Mouse (Mus musculus): ENCODE measurements at regions not wholly inside any gene's neighbourhood (a gene's known extent, or its start where the extent isn't known, plus 50 kb on each side); places are given as distances from the start of the nearest gene placed in this dataset.
A peak's percentile ranks its signal among the peaks of the same experiment; 100 is the strongest.

DNA sequence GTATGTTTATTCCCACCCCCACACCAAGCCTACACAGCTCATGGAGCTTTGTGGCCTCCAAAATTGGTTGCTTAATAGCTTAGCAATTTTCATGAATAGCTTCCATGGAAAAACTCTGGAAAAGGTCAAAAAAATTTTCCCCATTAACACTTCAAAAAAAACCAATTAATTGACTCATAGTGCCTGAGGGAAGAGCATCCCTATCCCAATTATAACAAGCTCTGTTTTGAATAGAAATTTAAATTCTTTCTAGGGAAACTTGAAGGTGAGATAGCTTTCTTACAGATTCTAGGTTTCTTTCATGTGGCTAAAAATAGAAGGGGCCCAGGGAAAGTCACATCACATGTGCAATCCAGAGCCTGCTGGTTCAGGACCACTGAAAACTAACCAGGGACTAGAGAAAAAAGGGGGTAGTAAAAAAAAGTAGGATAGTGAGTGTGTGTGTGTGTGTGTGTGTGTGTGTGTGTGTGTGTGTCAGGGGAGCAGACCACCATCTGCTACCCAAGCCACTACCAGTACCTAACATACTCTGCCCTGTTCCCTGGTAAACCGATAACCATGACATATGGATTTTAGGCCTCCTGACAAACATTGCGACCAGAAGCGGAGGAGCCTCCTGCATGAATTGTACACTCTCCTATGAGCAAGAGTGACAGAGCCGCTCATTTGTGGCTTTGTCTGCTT is 162.2 kb downstream of the Cmpk2 start:
- WGBS: 13% methylated on average over 4 of the region's 4 CpGs
- Histone ChIP-seq H3K4me1 (peaks cover 29% of the 10 kb centered on the region), H3K27ac (peak overlapping the region; percentile 90), H3K4me2 (replicated peaks) (peak overlapping the region; percentile 28), H3K36me3 (no peaks in the 10 kb centered on the region), H3K27me3 (no peaks in the 10 kb centered on the region), H3K4me3 (no peak overlapping the region), H3K9me3 (replicated peaks) (no peaks in the 10 kb centered on the region), H3K9ac (0 out of 2 replicates have a peak overlapping the region, but pooled peaks have one; percentile 1)
- peak; percentile 76 for ATAC-seq (ENCODE audit: low FRiP score)

DNA sequence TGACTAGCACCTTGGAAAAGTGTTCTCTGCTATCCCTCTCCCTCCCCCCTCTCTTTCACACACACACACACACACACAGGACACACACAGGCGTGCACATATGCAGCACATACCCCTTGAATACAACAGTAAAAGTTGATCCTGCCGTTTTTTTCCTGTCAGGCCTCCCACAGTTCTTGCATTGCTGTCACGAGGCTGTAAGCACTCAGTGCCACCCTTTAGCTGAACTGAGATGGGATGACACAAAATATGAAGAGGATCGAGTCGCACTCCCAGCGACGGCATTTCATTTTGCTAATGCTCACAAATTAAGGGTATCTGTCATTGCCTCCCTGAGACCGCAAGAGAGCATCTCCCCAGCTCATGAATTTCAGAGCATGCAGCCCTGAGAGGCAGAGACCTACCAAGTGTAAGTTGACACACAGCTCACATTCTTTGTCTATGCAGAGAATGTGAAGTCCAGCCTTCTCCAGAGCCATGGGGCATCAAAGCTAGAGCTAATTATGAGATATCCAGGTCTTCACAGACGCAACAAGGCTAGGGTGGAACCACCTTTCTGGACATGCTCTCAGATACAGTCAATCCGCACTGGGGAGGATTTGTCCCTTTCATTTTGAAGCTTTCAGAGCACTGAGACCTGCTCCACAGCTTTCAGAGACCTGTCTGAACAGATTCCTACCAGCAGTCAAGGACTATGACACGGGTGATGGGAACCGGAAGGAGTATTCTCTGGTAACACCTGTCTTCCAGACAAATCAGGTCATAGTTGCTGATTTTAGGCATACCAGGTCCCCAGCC is 152.3 kb downstream of the Cmpk2 start:
- H3K4me2 ChIP-seq (replicated peaks): no peak overlapping the region
- peak overlapping the region; percentile 70 for H3K27ac ChIP-seq
- no peaks in the 10 kb centered on the region for H3K27me3 ChIP-seq
- H3K9ac ChIP-seq: peak overlapping the region; percentile 32; the same call in 1 of the 2 replicates
- no peaks in the 10 kb centered on the region for H3K36me3 ChIP-seq
- no peak for ATAC-seq (ENCODE audit: low FRiP score)
- H3K4me1 ChIP-seq: peaks cover 19% of the 10 kb centered on the region
- WGBS: 74% methylated on average over 12 of the region's 12 CpGs
- no peaks in the 10 kb centered on the region for H3K9me3 ChIP-seq (replicated peaks)
- H3K4me3 ChIP-seq: no peak overlapping the region

GRCm38 (mm10) chr12:26620501-26621134 is 151.6 kb downstream of the Cmpk2 start:
- Histone ChIP-seq H3K36me3 (no peaks in the 10 kb centered on the region), H3K9ac (no peak overlapping the region), H3K9me3 (replicated peaks) (no peaks in the 10 kb centered on the region), H3K4me1 (peaks cover 19% of the 10 kb centered on the region), H3K4me3 (no peak overlapping the region), H3K27ac (peak overlapping the region; percentile 70), H3K4me2 (replicated peaks) (no peak overlapping the region), H3K27me3 (no peaks in the 10 kb centered on the region)
- ATAC-seq (ENCODE audit: low FRiP score): no peak
- 65% methylated on average over 8 of the region's 8 CpGs for WGBS

DNA sequence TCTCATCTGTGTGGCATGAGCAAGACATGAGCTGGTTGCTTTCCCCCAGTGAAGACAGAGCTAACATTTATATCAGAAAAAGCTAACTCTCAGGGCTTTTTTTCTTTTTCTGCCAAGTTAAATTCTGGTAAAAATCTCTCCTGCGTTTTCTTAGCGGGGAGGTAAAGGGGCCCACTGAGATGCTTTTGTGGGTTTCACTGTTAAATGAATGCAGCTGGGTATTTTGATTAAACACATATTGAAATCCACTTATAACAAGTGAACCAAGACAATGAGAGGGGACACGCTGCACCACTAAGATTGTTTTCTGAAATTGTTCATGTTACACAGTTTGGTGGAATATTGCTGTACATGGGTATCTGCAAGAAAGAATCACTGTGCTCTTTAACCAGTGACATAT is 149.0 kb downstream of the Cmpk2 start:
- H3K4me2 ChIP-seq (replicated peaks): no peak overlapping the region
- WGBS: 67% methylated on average over 3 of the region's 3 CpGs
- H3K27me3 ChIP-seq: no peaks in the 10 kb centered on the region
- peaks cover 23% of the 10 kb centered on the region for H3K4me1 ChIP-seq
- no peak overlapping the region for H3K27ac ChIP-seq
- no peaks in the 10 kb centered on the region for H3K9me3 ChIP-seq (replicated peaks)
- no peak for ATAC-seq (ENCODE audit: low FRiP score)
- no peaks in the 10 kb centered on the region for H3K36me3 ChIP-seq
- no peak overlapping the region for H3K4me3 ChIP-seq
- H3K9ac ChIP-seq: no peak overlapping the region

GRCm38 (mm10) chr12:26613086-26613705 is 144.2 kb downstream of the Cmpk2 start:
- WGBS: 70% methylated on average over 11 of the region's 11 CpGs
- Histone ChIP-seq H3K27ac (no peak overlapping the region), H3K36me3 (no peaks in the 10 kb centered on the region), H3K27me3 (no peaks in the 10 kb centered on the region), H3K9me3 (replicated peaks) (no peaks in the 10 kb centered on the region), H3K4me1 (peaks cover 4% of the 10 kb centered on the region; the same call in 1 of the 2 replicates), H3K4me2 (replicated peaks) (no peak overlapping the region), H3K9ac (no peak overlapping the region), H3K4me3 (no peak overlapping the region)
- 0 out of 2 replicates have a peak, but pooled peaks have one; percentile 58 for ATAC-seq (ENCODE audit: low FRiP score)

DNA sequence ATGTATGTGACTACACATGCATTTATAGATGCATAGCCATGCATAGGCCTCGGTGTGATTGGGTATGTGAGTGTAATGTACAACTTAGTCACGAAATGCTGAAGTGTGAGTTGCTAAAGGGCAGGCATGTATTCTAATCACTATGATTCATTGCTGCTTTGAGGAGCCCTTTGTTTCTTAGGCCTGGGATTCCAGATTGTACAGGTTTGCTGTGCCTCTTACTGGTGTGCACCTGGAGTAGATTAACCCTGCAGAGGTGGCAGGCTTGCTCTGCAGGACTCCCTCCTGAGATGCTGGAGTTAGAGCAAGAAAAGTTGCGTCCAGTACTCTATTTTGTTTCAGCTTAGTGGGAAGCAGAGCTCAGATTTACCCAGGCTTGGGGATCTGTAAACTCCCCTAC is 141.1 kb downstream of the Cmpk2 start:
- ATAC-seq (ENCODE audit: low FRiP score): no peak
- Histone ChIP-seq H3K9ac (no peak overlapping the region), H3K9me3 (replicated peaks) (no peaks in the 10 kb centered on the region), H3K4me2 (replicated peaks) (no peak overlapping the region), H3K4me3 (no peak overlapping the region), H3K27ac (no peak overlapping the region), H3K36me3 (no peaks in the 10 kb centered on the region), H3K4me1 (peaks cover 4% of the 10 kb centered on the region; the same call in 1 of the 2 replicates), H3K27me3 (no peaks in the 10 kb centered on the region)
- 72% methylated on average over 3 of the region's 3 CpGs for whole genome bisulfite sequencing

GRCm38 (mm10) chr12:26598501-26598900 is 129.5 kb downstream of the Cmpk2 start:
- Histone ChIP-seq H3K9ac (no peak overlapping the region), H3K4me1 (no peaks in the 10 kb centered on the region), H3K27ac (no peak overlapping the region), H3K4me3 (no peak overlapping the region), H3K36me3 (no peaks in the 10 kb centered on the region), H3K27me3 (no peaks in the 10 kb centered on the region), H3K9me3 (replicated peaks) (no peaks in the 10 kb centered on the region; the same call in 1 of the 2 replicates), H3K4me2 (replicated peaks) (no peak overlapping the region)
- ATAC-seq (ENCODE audit: low FRiP score): no peak

- Histone ChIP-seq H3K36me3 (no peaks in the 10 kb centered on the region), H3K9ac (no peak overlapping the region), H3K9me3 (replicated peaks) (no peaks in the 10 kb centered on the region; the same call in 1 of the 2 replicates), H3K27me3 (no peaks in the 10 kb centered on the region), H3K27ac (no peak overlapping the region), H3K4me3 (no peak overlapping the region), H3K4me2 (replicated peaks) (no peak overlapping the region), H3K4me1 (no peaks in the 10 kb centered on the region)
- no peak for ATAC-seq (ENCODE audit: low FRiP score)
These were observed 123.1 kb downstream of the Cmpk2 start for GRCm38 (mm10) chr12:26592125-26592524.

DNA sequence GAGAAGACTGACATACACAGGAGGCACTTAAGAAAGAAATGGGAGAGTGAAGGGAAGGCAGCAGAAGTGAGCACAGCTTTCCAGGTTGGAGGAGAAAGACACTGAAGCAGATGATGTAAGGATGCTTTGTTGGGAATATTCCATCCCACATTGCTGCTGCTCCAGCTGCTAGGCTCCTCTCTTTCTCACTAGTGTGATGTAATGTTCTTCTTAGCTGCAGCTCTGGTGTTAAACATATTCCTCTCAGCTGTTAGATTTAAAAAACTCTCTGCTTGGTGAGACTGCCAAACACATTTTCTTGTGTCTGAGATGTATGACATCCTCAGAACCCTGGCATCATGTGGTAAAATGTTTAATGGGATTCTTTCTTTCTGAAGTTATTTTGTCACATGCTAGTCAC is 120.1 kb downstream of the Cmpk2 start:
- no peaks in the 10 kb centered on the region for H3K27me3 ChIP-seq

DNA sequence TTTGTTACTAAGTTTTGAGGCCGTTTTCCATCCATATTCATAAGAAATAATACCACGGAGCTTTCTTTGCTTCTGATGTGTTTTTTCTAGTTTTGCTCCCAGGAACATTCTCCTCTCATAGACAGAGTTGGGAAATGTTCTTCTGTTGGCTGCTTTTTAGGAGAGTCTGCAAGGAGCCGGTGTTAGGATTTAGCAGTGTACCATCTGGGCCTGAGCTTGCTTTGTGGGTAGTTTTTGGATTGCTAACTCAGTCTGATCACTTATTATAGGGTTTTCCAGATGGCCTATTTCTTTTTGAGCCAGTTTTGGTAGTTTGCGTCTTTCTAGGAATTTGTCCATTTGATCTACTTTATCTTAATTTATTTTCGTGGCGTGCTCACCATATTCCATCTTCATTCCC is 108.4 kb downstream of the Cmpk2 start:
- Histone ChIP-seq H3K4me2 (replicated peaks) (no peak overlapping the region), H3K27ac (no peak overlapping the region), H3K9me3 (replicated peaks) (no peaks in the 10 kb centered on the region), H3K36me3 (no peaks in the 10 kb centered on the region), H3K4me1 (no peaks in the 10 kb centered on the region), H3K4me3 (no peak overlapping the region), H3K27me3 (no peaks in the 10 kb centered on the region), H3K9ac (no peak overlapping the region)
- ATAC-seq (ENCODE audit: low FRiP score): no peak
- 93% methylated on average over 6 of the region's 6 CpGs for WGBS

More for the DNA sequence above, 120.1 kb downstream of the Cmpk2 start:
- H3K4me2 ChIP-seq (replicated peaks): no peak overlapping the region
- H3K36me3 ChIP-seq: no peaks in the 10 kb centered on the region
- no peaks in the 10 kb centered on the region; the same call in 1 of the 2 replicates for H3K9me3 ChIP-seq (replicated peaks)
- ATAC-seq (ENCODE audit: low FRiP score): no peak
- no peaks in the 10 kb centered on the region for H3K4me1 ChIP-seq
- H3K27ac ChIP-seq: no peak overlapping the region
- no peak overlapping the region for H3K9ac ChIP-seq
- no peak overlapping the region for H3K4me3 ChIP-seq

GRCm38 (mm10) chr12:26571602-26572001 is 102.6 kb downstream of the Cmpk2 start:
- H3K4me3 ChIP-seq: no peak overlapping the region
- WGBS: 86% methylated on average over 7 of the region's 7 CpGs
- H3K9ac ChIP-seq: no peak overlapping the region
- H3K4me1 ChIP-seq: no peaks in the 10 kb centered on the region
- no peak overlapping the region for H3K4me2 ChIP-seq (replicated peaks)
- no peaks in the 10 kb centered on the region for H3K36me3 ChIP-seq
- H3K9me3 ChIP-seq (replicated peaks): no peaks in the 10 kb centered on the region
- H3K27ac ChIP-seq: no peak overlapping the region
- H3K27me3 ChIP-seq: no peaks in the 10 kb centered on the region
- ATAC-seq (ENCODE audit: low FRiP score): no peak

GRCm38 (mm10) chr12:26567435-26567834 is 98.4 kb downstream of the Cmpk2 start:
- no peak for ATAC-seq (ENCODE audit: low FRiP score)
- no peaks in the 10 kb centered on the region for H3K36me3 ChIP-seq
- no peak overlapping the region for H3K27ac ChIP-seq
- H3K27me3 ChIP-seq: no peaks in the 10 kb centered on the region
- no peak overlapping the region for H3K9ac ChIP-seq
- H3K4me1 ChIP-seq: no peaks in the 10 kb centered on the region
- no peak overlapping the region for H3K4me3 ChIP-seq
- 90% methylated on average over 4 of the region's 4 CpGs for WGBS
- H3K9me3 ChIP-seq (replicated peaks): no peaks in the 10 kb centered on the region
- H3K4me2 ChIP-seq (replicated peaks): no peak overlapping the region

Data from hindbrain, embryonic 12.5 days (tissue).